Mouse (Mus musculus): Measurements from ENCODE around the gene Efna1. TPM values are rescaled to one million over a fixed set of nuclear protein-coding genes. Genes with fewer than 3 reads are reported as not detected.

The Efna1 gene
- polyA plus RNA-seq, 1 experiment from 2014 or later: 42.4 TPM

- H3K4me3 ChIP-seq (ENCODE audit: low read depth, low read length): no peak overlapping the region
- H3K27me3 ChIP-seq (ENCODE audit: control insufficient read depth, insufficient read depth, low read length): no peaks in the 10 kb centered on the region
- 92% methylated on average over 11 of the region's 11 CpGs for WGBS
- ATAC-seq (ENCODE audit: insufficient number of reproducible peaks, low FRiP score, low TSS enrichment, low read depth) (no peak), DNase-seq (ENCODE audit: low spot score) (no peak)
- no peaks in the 10 kb centered on the region for H3K36me3 ChIP-seq (ENCODE audit: control insufficient read depth, insufficient read depth, low read length)
- H3K27ac ChIP-seq (replicated peaks; ENCODE audit: low read depth, low read length): no peak overlapping the region
- no peak overlapping the region for H3K9ac ChIP-seq (ENCODE audit: low read length)
- no peaks in the 10 kb centered on the region for H3K4me1 ChIP-seq (ENCODE audit: control insufficient read depth, insufficient read depth, low read length)
- no peaks in the 10 kb centered on the region for H3K9me3 ChIP-seq (ENCODE audit: control insufficient read depth, low read length)
- no peak overlapping the region for H3K4me2 ChIP-seq (ENCODE audit: low read depth, severe bottlenecking)
These were observed 12.4 kb upstream of the Efna1 start for GRCm38 (mm10) chr3:89293247-89293918.

GRCm38 (mm10) chr3:89292303-89292702 is 11.4 kb upstream of the Efna1 start:
- Histone ChIP-seq H3K9ac (ENCODE audit: low read length) (no peak overlapping the region), H3K4me3 (ENCODE audit: low read depth, low read length) (no peak overlapping the region), H3K36me3 (ENCODE audit: control insufficient read depth, insufficient read depth, low read length) (no peaks in the 10 kb centered on the region), H3K9me3 (ENCODE audit: control insufficient read depth, low read length) (no peaks in the 10 kb centered on the region), H3K4me2 (ENCODE audit: low read depth, severe bottlenecking) (no peak overlapping the region), H3K27me3 (ENCODE audit: control insufficient read depth, insufficient read depth, low read length) (no peaks in the 10 kb centered on the region), H3K27ac (replicated peaks; ENCODE audit: low read depth, low read length) (no peak overlapping the region), H3K4me1 (ENCODE audit: control insufficient read depth, insufficient read depth, low read length) (no peaks in the 10 kb centered on the region)
- ATAC-seq (ENCODE audit: insufficient number of reproducible peaks, low FRiP score, low TSS enrichment, low read depth) (no peak), DNase-seq (ENCODE audit: low spot score) (no peak)
- 76% methylated on average over 5 of the region's 5 CpGs for WGBS

DNA sequence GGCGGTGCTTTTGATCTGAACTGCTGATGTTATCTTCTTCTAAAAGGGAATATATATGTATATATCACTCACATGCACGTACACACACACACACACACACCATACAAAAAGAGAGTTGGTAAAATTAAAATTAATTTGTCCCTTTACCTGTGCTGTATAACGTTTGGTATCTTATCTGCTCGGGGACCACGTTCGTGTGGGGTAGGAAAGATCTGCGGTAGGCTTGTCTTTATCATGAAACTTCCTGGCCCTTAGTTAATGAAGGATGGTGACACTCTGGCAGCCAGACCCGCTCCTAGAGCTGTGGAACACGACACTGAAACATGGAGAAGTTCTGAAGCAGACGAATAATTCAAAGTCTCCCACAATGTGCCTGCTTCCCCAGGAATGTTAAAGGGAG is 10.9 kb upstream of the Efna1 start:
- DNase-seq (ENCODE audit: low spot score): no peak
- no peaks in the 10 kb centered on the region for H3K36me3 ChIP-seq (ENCODE audit: control insufficient read depth, insufficient read depth, low read length)
- WGBS: 70% methylated on average over 10 of the region's 10 CpGs
- no peak overlapping the region for H3K9ac ChIP-seq (ENCODE audit: low read length)
- no peaks in the 10 kb centered on the region for H3K9me3 ChIP-seq (ENCODE audit: control insufficient read depth, low read length)
- no peak overlapping the region for H3K27ac ChIP-seq (replicated peaks; ENCODE audit: low read depth, low read length)
- H3K27me3 ChIP-seq (ENCODE audit: control insufficient read depth, insufficient read depth, low read length): no peaks in the 10 kb centered on the region
- no peaks in the 10 kb centered on the region; the same call in 1 of the 2 replicates for H3K4me1 ChIP-seq (ENCODE audit: control insufficient read depth, insufficient read depth, low read length)
- ATAC-seq (ENCODE audit: insufficient number of reproducible peaks, low FRiP score, low TSS enrichment, low read depth): no peak
- H3K4me2 ChIP-seq (ENCODE audit: low read depth, severe bottlenecking): no peak overlapping the region
- no peak overlapping the region for H3K4me3 ChIP-seq (ENCODE audit: low read depth, low read length)

GRCm38 (mm10) chr3:89288503-89288928 is 7.6 kb upstream of the Efna1 start:
- ATAC-seq (ENCODE audit: insufficient number of reproducible peaks, low FRiP score, low TSS enrichment, low read depth): no peak
- H3K27ac ChIP-seq (replicated peaks; ENCODE audit: low read depth, low read length): no peak overlapping the region
- H3K4me1 ChIP-seq (ENCODE audit: control insufficient read depth, insufficient read depth, low read length): no peaks in the 10 kb centered on the region; the same call in 1 of the 2 replicates
- no peaks in the 10 kb centered on the region for H3K9me3 ChIP-seq (ENCODE audit: control insufficient read depth, low read length)
- H3K9ac ChIP-seq (ENCODE audit: low read length): no peak overlapping the region; the same call in 1 of the 2 replicates
- H3K4me2 ChIP-seq (ENCODE audit: low read depth, severe bottlenecking): no peak overlapping the region
- no peaks in the 10 kb centered on the region for H3K36me3 ChIP-seq (ENCODE audit: control insufficient read depth, insufficient read depth, low read length)
- DNase-seq (ENCODE audit: low spot score): no peak
- WGBS: 42% methylated on average over 7 of the region's 7 CpGs
- no peaks in the 10 kb centered on the region for H3K27me3 ChIP-seq (ENCODE audit: control insufficient read depth, insufficient read depth, low read length)
- no peak overlapping the region for H3K4me3 ChIP-seq (ENCODE audit: low read depth, low read length)

GRCm38 (mm10) chr3:89287286-89287685 is 6.3 kb upstream of the Efna1 start:
- H3K4me3 ChIP-seq (ENCODE audit: low read depth, low read length): no peak overlapping the region
- H3K9ac ChIP-seq (ENCODE audit: low read length): no peak overlapping the region
- H3K4me1 ChIP-seq (ENCODE audit: control insufficient read depth, insufficient read depth, low read length): no peaks in the 10 kb centered on the region; the same call in 1 of the 2 replicates
- DNase-seq (ENCODE audit: low spot score) (no peak), ATAC-seq (ENCODE audit: insufficient number of reproducible peaks, low FRiP score, low TSS enrichment, low read depth) (no peak)
- H3K27me3 ChIP-seq (ENCODE audit: control insufficient read depth, insufficient read depth, low read length): no peaks in the 10 kb centered on the region
- no peaks in the 10 kb centered on the region for H3K36me3 ChIP-seq (ENCODE audit: control insufficient read depth, insufficient read depth, low read length)
- 52% methylated on average over 5 of the region's 5 CpGs for WGBS
- H3K9me3 ChIP-seq (ENCODE audit: control insufficient read depth, low read length): no peaks in the 10 kb centered on the region
- H3K4me2 ChIP-seq (ENCODE audit: low read depth, severe bottlenecking): no peak overlapping the region
- H3K27ac ChIP-seq (replicated peaks; ENCODE audit: low read depth, low read length): no peak overlapping the region

DNA sequence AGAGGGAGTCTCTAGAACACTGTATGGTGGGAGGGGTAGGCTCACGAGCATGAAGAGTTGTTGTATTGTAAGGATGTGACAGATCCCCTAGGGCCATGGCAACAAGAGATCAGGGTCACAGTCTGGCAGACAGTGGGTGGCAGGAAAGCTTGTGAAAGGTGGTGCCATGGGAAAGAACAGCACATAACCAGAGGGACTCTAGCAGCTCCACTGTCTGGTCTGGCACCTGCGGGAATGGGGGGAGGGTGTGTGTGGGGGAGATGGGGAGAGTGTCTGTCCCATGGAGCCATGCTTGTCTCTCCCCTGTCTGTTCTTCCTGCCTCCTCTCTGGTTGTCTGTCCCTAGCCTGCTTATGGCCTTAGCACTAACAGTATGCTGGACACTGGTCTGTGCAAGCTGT is 4.6 kb upstream of the Efna1 start:
- Histone ChIP-seq H3K27ac (replicated peaks; ENCODE audit: low read depth, low read length) (no peak overlapping the region), H3K4me3 (ENCODE audit: low read depth, low read length) (no peak overlapping the region), H3K4me2 (ENCODE audit: low read depth, severe bottlenecking) (no peak overlapping the region), H3K9me3 (ENCODE audit: control insufficient read depth, low read length) (no peaks in the 10 kb centered on the region), H3K4me1 (ENCODE audit: control insufficient read depth, insufficient read depth, low read length) (peaks cover 7% of the 10 kb centered on the region), H3K27me3 (ENCODE audit: control insufficient read depth, insufficient read depth, low read length) (0 out of 2 replicates have a peak, but pooled peaks cover 2% of the 10 kb centered on the region), H3K9ac (ENCODE audit: low read length) (no peak overlapping the region), H3K36me3 (ENCODE audit: control insufficient read depth, insufficient read depth, low read length) (no peaks in the 10 kb centered on the region)
- DNase-seq (ENCODE audit: low spot score): no peak
- WGBS: 44% methylated on average over 2 of the region's 2 CpGs
- ATAC-seq (ENCODE audit: insufficient number of reproducible peaks, low FRiP score, low TSS enrichment, low read depth): no peak

- ATAC-seq (ENCODE audit: insufficient number of reproducible peaks, low FRiP score, low TSS enrichment, low read depth) (no peak), DNase-seq (ENCODE audit: low spot score) (no peak)
- Histone ChIP-seq H3K4me1 (ENCODE audit: control insufficient read depth, insufficient read depth, low read length) (peaks cover 16% of the 10 kb centered on the region), H3K27me3 (ENCODE audit: control insufficient read depth, insufficient read depth, low read length) (0 out of 2 replicates have a peak, but pooled peaks cover 6% of the 10 kb centered on the region), H3K27ac (replicated peaks; ENCODE audit: low read depth, low read length) (no peak overlapping the region), H3K4me3 (ENCODE audit: low read depth, low read length) (no peak overlapping the region), H3K9me3 (ENCODE audit: control insufficient read depth, low read length) (no peaks in the 10 kb centered on the region), H3K9ac (ENCODE audit: low read length) (no peak overlapping the region), H3K4me2 (ENCODE audit: low read depth, severe bottlenecking) (no peak overlapping the region), H3K36me3 (ENCODE audit: control insufficient read depth, insufficient read depth, low read length) (no peaks in the 10 kb centered on the region)
- WGBS: 90% methylated on average over 3 of the region's 3 CpGs
These were observed 3.3 kb upstream of the Efna1 start for GRCm38 (mm10) chr3:89284261-89284660.

- Histone ChIP-seq H3K4me2 (ENCODE audit: low read depth, severe bottlenecking) (peak overlapping the region; percentile 95; the same call in 1 of the 2 replicates), H3K27me3 (ENCODE audit: control insufficient read depth, insufficient read depth, low read length) (0 out of 2 replicates have a peak, but pooled peaks cover 6% of the 10 kb centered on the region), H3K4me3 (ENCODE audit: low read depth, low read length) (no peak overlapping the region), H3K9ac (ENCODE audit: low read length) (no peak overlapping the region), H3K36me3 (ENCODE audit: control insufficient read depth, insufficient read depth, low read length) (no peaks in the 10 kb centered on the region), H3K9me3 (ENCODE audit: control insufficient read depth, low read length) (no peaks in the 10 kb centered on the region), H3K4me1 (ENCODE audit: control insufficient read depth, insufficient read depth, low read length) (peaks cover 35% of the 10 kb centered on the region), H3K27ac (replicated peaks; ENCODE audit: low read depth, low read length) (no peak overlapping the region)
- WGBS: 25% methylated on average over 4 of the region's 4 CpGs
- DNase-seq (ENCODE audit: low spot score): no peak
- no peak for ATAC-seq (ENCODE audit: insufficient number of reproducible peaks, low FRiP score, low TSS enrichment, low read depth)
These were observed 1.3 kb upstream of the Efna1 start for GRCm38 (mm10) chr3:89282291-89282643.

Measured in limb, embryonic 11.5 days (tissue).